Comparison of ENCODE assay signal across 23 mouse cellular contexts in genomic region chr12:73432546-73432945, GRCm38 (mm10).
DNase-seq lines count a peak whose midpoint lies in the region; ATAC-seq and TF ChIP-seq lines count a peak whose summit lies in the region.
"Had no signal": no experiment of that assay in that cellular context is flagged by ENCODE, and none has a peak within 500 bp of the region (broad histone marks: within the 10 kb centered on the region; RNA-seq: fewer than 3 reads in every experiment).

No protein-coding gene starts in this region.

- no peak for TF ChIP-seq RAD21 in MEL (IDR thresholded peaks at IDR 0.05; ENCODE audit: low read depth, low read length)

- TF ChIP-seq CTCF in MEL (IDR thresholded peaks at IDR 0.05 in 2 of 3, conservative IDR thresholded peaks at IDR 0.05 in 1 of 3; ENCODE audit: control insufficient read depth in 1 of 3, insufficient read depth in 1 of 3, low read depth in 2 of 3, low read length in 3 of 3, poor library complexity in 1 of 3, severe bottlenecking in 1 of 3) = no peak
- no peak for TF ChIP-seq CTCF in forebrain, postnatal 0 days (IDR thresholded peaks at IDR 0.05; ENCODE audit: low read depth)

- ATAC-seq in megakaryocyte, adult 5-6 weeks (ENCODE audit: poor library complexity, severe bottlenecking) = no peak
- no peak for ATAC-seq in forebrain, postnatal 0 days
- ATAC-seq: activated CD4-positive, CD25-positive, alpha-beta regulatory T cell, adult 4 months; CD4-positive, CD25-positive, alpha-beta regulatory T cell, adult 4 months; Patski had no signal

- H3K27ac ChIP-seq in MEL (ENCODE audit: control insufficient read depth, low read depth, low read length) = no peak overlapping the region
- H3K27ac ChIP-seq in forebrain, postnatal 0 days (ENCODE audit: low read depth, low read length) = no peak overlapping the region

- peaks cover 20% of the 10 kb centered on the region for H3K4me1 ChIP-seq in megakaryocyte, embryonic 14.5 days
- peaks cover 0 to 5% of the 10 kb centered on the region in 2 experiments; a peak in 1 of 4 replicates for H3K4me1 ChIP-seq in MEL (ENCODE audit: control insufficient read depth in 1 of 2, insufficient read depth in 2 of 2, low read length in 2 of 2)
- H3K4me1 ChIP-seq in forebrain, postnatal 0 days (ENCODE audit: insufficient read depth) = no peaks in the 10 kb centered on the region

- no peaks in the 10 kb centered on the region for H3K36me3 ChIP-seq in megakaryocyte, embryonic 14.5 days (replicated peaks; ENCODE audit: low read length)
- peaks cover 0 to 7% of the 10 kb centered on the region in 2 experiments; a peak in 2 of 4 replicates for H3K36me3 ChIP-seq in MEL (ENCODE audit: control insufficient read depth in 1 of 2, insufficient read depth in 2 of 2, low read length in 2 of 2)
- no peaks in the 10 kb centered on the region for H3K36me3 ChIP-seq in forebrain, postnatal 0 days (ENCODE audit: insufficient read depth)
- H3K36me3 ChIP-seq: G1E had no signal

- no peaks in the 10 kb centered on the region for H3K79me2 ChIP-seq in MEL (ENCODE audit: control insufficient read depth, insufficient read depth, low read length, poor library complexity)

- H3K9me3 ChIP-seq in megakaryocyte, embryonic 14.5 days = no peaks in the 10 kb centered on the region
- H3K9me3 ChIP-seq in MEL (replicated peaks; ENCODE audit: insufficient read depth, low read length) = no peaks in the 10 kb centered on the region
- no peaks in the 10 kb centered on the region for H3K9me3 ChIP-seq in forebrain, postnatal 0 days (ENCODE audit: low read length)
- H3K9me3 ChIP-seq: G1E had no signal

- no peak overlapping the region for H3K4me2 ChIP-seq in forebrain, postnatal 0 days (ENCODE audit: low read depth)

- DNase-seq in MEL (ENCODE audit: low read depth, low spot score) (peak; percentile 48), MEL-GATA-1-ER (ENCODE audit: extremely low read depth, low read depth) (peak; percentile 26)
- DNase-seq in testis, postnatal 14 days (ENCODE audit: low spot score) = no peak
- no peak for DNase-seq in forebrain, postnatal 0 days
- DNase-seq: adrenal gland, adult 2 months; adrenal gland, adult 8-10 months; adrenal gland, postnatal 10 days; adrenal gland, postnatal 14 days; adrenal gland, postnatal 25 days; adrenal gland, postnatal 36 days; B cell, adult 2 months; cerebellum, adult 11 months; cerebellum, adult 11-12 months; cerebellum, adult 18-20 months; cerebellum, adult 2 months; cerebellum, adult 8-10 months had no signal

- TF ChIP-seq POLR2A in MEL (IDR thresholded peaks at IDR 0.05; ENCODE audit: control insufficient read depth in 1 of 2, insufficient read depth in 1 of 2, low read depth in 1 of 2, low read length in 2 of 2, poor library complexity in 1 of 2) = no peak

- H3K9ac ChIP-seq in MEL (ENCODE audit: control insufficient read depth, low read depth, low read length, poor library complexity, severe bottlenecking) = no peak overlapping the region
- H3K9ac ChIP-seq in forebrain, postnatal 0 days = no peak overlapping the region

- 84% methylated on average over 5 of the region's 5 CpGs for WGBS in forebrain, postnatal 0 days

- TF ChIP-seq EP300 in MEL (IDR thresholded peaks at IDR 0.05; ENCODE audit: low read depth in 1 of 2, low read length in 2 of 2) = peak; percentile 56 to 62

- H3K4me3 ChIP-seq in megakaryocyte, embryonic 14.5 days (replicated peaks) = peak overlapping the region; percentile 44
- no peak overlapping the region for H3K4me3 ChIP-seq in MEL (ENCODE audit: control insufficient read depth in 1 of 2, insufficient read depth in 1 of 2, low read depth in 2 of 2, low read length in 2 of 2)
- no peak overlapping the region for H3K4me3 ChIP-seq in forebrain, postnatal 0 days (ENCODE audit: low read depth, low read length)

- H3K27me3 ChIP-seq in megakaryocyte, embryonic 14.5 days (replicated peaks) = no peaks in the 10 kb centered on the region
- H3K27me3 ChIP-seq in MEL (ENCODE audit: control insufficient read depth in 1 of 2, insufficient read depth in 2 of 2, low read length in 2 of 2) = no peaks in the 10 kb centered on the region
- H3K27me3 ChIP-seq in forebrain, postnatal 0 days (ENCODE audit: insufficient read depth, low read length) = no peaks in the 10 kb centered on the region
- H3K27me3 ChIP-seq: CH12.LX, Patski had no signal

TF ChIP-seq in MEL, 35 proteins besides CTCF, POLR2A, EP300 and RAD21:
- no peak for TF ChIP-seq JUND (IDR thresholded peaks at IDR 0.05; ENCODE audit: low read depth, low read length)
- TF ChIP-seq TCF12 (IDR thresholded peaks at IDR 0.05; ENCODE audit: low read depth, low read length) = peak; percentile 26; the same call in 1 of the 2 replicates
- TF ChIP-seq ETS1 (IDR thresholded peaks at IDR 0.05; ENCODE audit: low read depth, low read length) = no peak
- no peak for TF ChIP-seq ELF1 (IDR thresholded peaks at IDR 0.05; ENCODE audit: low read depth, low read length)
- TF ChIP-seq GATA1 (IDR thresholded peaks at IDR 0.05; ENCODE audit: low read depth, low read length) = peak; percentile 76

Comparison
In these comparisons a context has a peak if more than half of its experiments do, and no peak if none do; other contexts are left out.
1. DNase-seq: peak in MEL (single experiment) and MEL-GATA-1-ER (single experiment); none in testis, postnatal 14 days (single experiment) and forebrain, postnatal 0 days (single experiment).